Mouse (Mus musculus) C2C12 (cell line): Measurements from ENCODE around the gene B3galt1.

Source experiments
- CTCF ChIP-seq: IDR thresholded peaks from one replicate; pipeline ENCODE4 v1.5.1; 2011; ENCODE audit not compliant: control insufficient read depth, insufficient read depth, insufficient read length
- USF1 ChIP-seq: IDR thresholded peaks from one replicate; pipeline ENCODE4 v1.6.1; 2011; ENCODE audit warnings: low read depth, mild to moderate bottlenecking, control low read depth, moderate library complexity

DNA sequence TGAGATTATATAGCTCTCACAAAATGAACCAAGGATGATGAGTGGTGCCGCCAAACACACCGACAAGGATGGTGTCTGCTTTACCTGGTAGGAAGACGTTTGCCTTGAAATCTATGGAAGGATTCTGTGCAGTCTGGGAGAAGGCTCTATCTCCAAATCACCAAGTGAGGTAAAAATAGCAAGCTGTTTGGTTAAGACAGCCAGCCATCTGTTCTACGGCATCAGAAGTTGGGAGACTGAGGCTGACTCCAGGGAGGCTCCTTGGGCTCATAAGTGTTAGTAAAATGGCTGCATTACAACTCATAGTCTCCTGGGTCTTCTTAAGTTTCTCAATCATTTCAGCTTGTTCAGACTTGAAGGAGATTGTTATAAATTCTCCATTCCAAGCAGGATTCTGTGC is 91.7 kb downstream of the B3galt1 start:
- TF ChIP-seq CTCF (no peak), USF1 (no peak)
